Mouse (Mus musculus) testis, adult 2 months (tissue): ENCODE results near the gene Zfp512b.

ENCODE experiments used
- CTCF ChIP-seq: fragments of 200-500 bp; IDR thresholded peaks from 2 replicates; pipeline ENCODE4 v1.5.1; 2012; ENCODE audit warnings: low read depth, mild to moderate bottlenecking, inconsistent platforms, low read length, moderate library complexity; ENCODE audit not compliant: control insufficient read depth, insufficient read depth, insufficient replicate concordance
- POLR2A ChIP-seq: fragments of 200-500 bp; IDR thresholded peaks from 2 replicates; pipeline ENCODE4 v1.6.1; 2012; ENCODE audit warnings: low read depth, mild to moderate bottlenecking, inconsistent platforms, low read length, moderate library complexity; ENCODE audit not compliant: control insufficient read depth

GRCm38 (mm10) chr2:181598454-181599351 lies 6.1 kb upstream of the Zfp512b start, which contains the start of gene Samd10:
- TF ChIP-seq CTCF (no peak), POLR2A (no peak; the same call in 1 of the 2 replicates)
